Mouse (Mus musculus): ENCODE results near the gene Nfkb1. TPM values are rescaled to one million over a fixed set of nuclear protein-coding genes. Genes with fewer than 3 reads are reported as not detected.

Nfkb1 gene
- polyA plus RNA-seq, 1 experiment from 2014 or later = 35.9 TPM

DNA sequence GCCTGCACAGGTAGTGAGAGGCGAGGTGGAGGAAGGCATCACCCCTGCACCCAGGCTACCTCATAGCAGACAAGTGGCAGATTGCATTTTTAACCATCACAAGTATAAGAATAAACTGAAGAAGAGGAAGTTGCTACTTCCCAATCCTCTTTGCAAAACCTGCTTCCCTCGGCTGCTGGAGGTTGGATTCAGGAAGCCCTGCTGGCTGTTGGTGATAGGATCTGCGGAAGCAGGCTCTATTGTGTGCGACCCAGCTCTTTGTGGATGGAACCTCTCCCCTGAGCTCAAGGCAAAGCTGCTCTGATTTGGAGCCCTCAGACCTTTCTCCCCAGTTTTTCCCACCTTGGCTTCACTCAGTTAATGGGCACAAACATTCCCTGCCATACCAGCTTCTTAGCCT is 94.3 kb downstream of the Nfkb1 start:
- no peak overlapping the region for H3K9ac ChIP-seq (replicated peaks; ENCODE audit: low read depth)
- H3K4me3 ChIP-seq (ENCODE audit: low read depth, low read length) = no peak overlapping the region
- H3K4me2 ChIP-seq (replicated peaks; ENCODE audit: low read depth, low read length) = no peak overlapping the region
- no peaks in the 10 kb centered on the region for H3K27me3 ChIP-seq (replicated peaks; ENCODE audit: insufficient read depth, low read length)
- H3K4me1 ChIP-seq (ENCODE audit: insufficient read depth, low read depth, low read length) = 0 out of 2 replicates have a peak, but pooled peaks cover 3% of the 10 kb centered on the region
- TF ChIP-seq EP300 (IDR thresholded peaks at IDR 0.05) (peak; percentile 62), CTCF (IDR thresholded peaks at IDR 0.05) (0 out of 2 replicates have a peak, but pooled peaks have one; percentile 4)
- peaks cover 34% of the 10 kb centered on the region; the same call in 1 of the 2 replicates for H3K36me3 ChIP-seq (ENCODE audit: insufficient read depth, low read length)
- peak overlapping the region; percentile 47 for H3K27ac ChIP-seq (ENCODE audit: low read length)
- WGBS = 51% methylated on average over 4 of the region's 4 CpGs
- DNase-seq (ENCODE audit: low spot score) = peak; percentile 42
- ATAC-seq = peak; percentile 57; the same call in 1 of the 2 replicates
- H3K9me3 ChIP-seq (ENCODE audit: low read length) = no peaks in the 10 kb centered on the region

- H3K9me3 ChIP-seq (ENCODE audit: low read length) = no peaks in the 10 kb centered on the region
- DNase-seq (ENCODE audit: low spot score) (peak; percentile 76), ATAC-seq (peak; percentile 65)
- peaks cover 45% of the 10 kb centered on the region for H3K36me3 ChIP-seq (ENCODE audit: insufficient read depth, low read length)
- 48% methylated on average over 21 of the region's 21 CpGs for WGBS
- 0 out of 2 replicates have a peak overlapping the region, but pooled peaks have one; percentile 23 for H3K27ac ChIP-seq (ENCODE audit: low read length)
- H3K4me2 ChIP-seq (replicated peaks; ENCODE audit: low read depth, low read length) = 0 out of 2 replicates have a peak overlapping the region, but pooled peaks have one; percentile 5
- H3K4me1 ChIP-seq (ENCODE audit: insufficient read depth, low read depth, low read length) = 0 out of 2 replicates have a peak, but pooled peaks cover 3% of the 10 kb centered on the region
- H3K27me3 ChIP-seq (replicated peaks; ENCODE audit: insufficient read depth, low read length) = no peaks in the 10 kb centered on the region
- H3K9ac ChIP-seq (replicated peaks; ENCODE audit: low read depth) = no peak overlapping the region
- peak; percentile 33 for TF ChIP-seq CTCF (IDR thresholded peaks at IDR 0.05)
- TF ChIP-seq EP300 (IDR thresholded peaks at IDR 0.05) = no peak
- H3K4me3 ChIP-seq (ENCODE audit: low read depth, low read length) = no peak overlapping the region
These were observed 97.0 kb downstream of the Nfkb1 start for GRCm38 (mm10) chr3:135594238-135594917.

GRCm38 (mm10) chr3:135592011-135592410 is 99.3 kb downstream of the Nfkb1 start:
- Histone ChIP-seq H3K9ac (replicated peaks; ENCODE audit: low read depth) (no peak overlapping the region), H3K27me3 (replicated peaks; ENCODE audit: insufficient read depth, low read length) (no peaks in the 10 kb centered on the region), H3K27ac (ENCODE audit: low read length) (no peak overlapping the region), H3K4me3 (ENCODE audit: low read depth, low read length) (no peak overlapping the region), H3K9me3 (ENCODE audit: low read length) (no peaks in the 10 kb centered on the region), H3K36me3 (ENCODE audit: insufficient read depth, low read length) (peaks cover 50% of the 10 kb centered on the region), H3K4me1 (ENCODE audit: insufficient read depth, low read depth, low read length) (0 out of 2 replicates have a peak, but pooled peaks cover 3% of the 10 kb centered on the region), H3K4me2 (replicated peaks; ENCODE audit: low read depth, low read length) (no peak overlapping the region)
- WGBS = 62% methylated on average over 4 of the region's 4 CpGs
- DNase-seq (ENCODE audit: low spot score) (no peak), ATAC-seq (peak; percentile 29; the same call in 1 of the 2 replicates)
- TF ChIP-seq CTCF (IDR thresholded peaks at IDR 0.05) (no peak), EP300 (IDR thresholded peaks at IDR 0.05) (no peak)

DNA sequence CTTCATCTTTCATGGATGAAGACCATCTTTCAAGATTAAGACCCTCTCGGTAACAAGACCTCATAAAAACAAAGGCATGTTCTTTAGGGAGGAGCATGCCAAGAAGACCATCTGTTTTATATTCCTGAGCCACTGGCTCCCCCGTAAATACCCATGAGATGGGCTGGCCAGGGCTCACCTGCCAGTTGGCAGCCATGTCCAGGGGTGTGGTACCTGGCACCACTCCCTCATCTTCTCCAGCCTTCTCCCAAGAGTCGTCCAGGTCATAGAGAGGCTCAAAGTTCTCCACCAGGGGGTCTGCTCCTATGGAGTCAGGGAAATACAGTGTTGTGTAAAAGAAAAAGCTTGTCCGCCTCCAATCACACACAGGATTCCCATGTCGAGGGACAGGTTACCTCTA is 100.0 kb downstream of the Nfkb1 start:
- Histone ChIP-seq H3K4me1 (ENCODE audit: insufficient read depth, low read depth, low read length) (0 out of 2 replicates have a peak, but pooled peaks cover 3% of the 10 kb centered on the region), H3K27me3 (replicated peaks; ENCODE audit: insufficient read depth, low read length) (no peaks in the 10 kb centered on the region), H3K9me3 (ENCODE audit: low read length) (no peaks in the 10 kb centered on the region), H3K9ac (replicated peaks; ENCODE audit: low read depth) (no peak overlapping the region), H3K4me2 (replicated peaks; ENCODE audit: low read depth, low read length) (no peak overlapping the region), H3K4me3 (ENCODE audit: low read depth, low read length) (no peak overlapping the region), H3K36me3 (ENCODE audit: insufficient read depth, low read length) (peaks cover 50% of the 10 kb centered on the region), H3K27ac (ENCODE audit: low read length) (no peak overlapping the region)
- ATAC-seq = no peak
- no peak for DNase-seq (ENCODE audit: low spot score)
- TF ChIP-seq CTCF (IDR thresholded peaks at IDR 0.05) (peak; percentile 9; the same call in 1 of the 2 replicates), EP300 (IDR thresholded peaks at IDR 0.05) (no peak)
- WGBS = 75% methylated on average over 5 of the region's 5 CpGs

DNA sequence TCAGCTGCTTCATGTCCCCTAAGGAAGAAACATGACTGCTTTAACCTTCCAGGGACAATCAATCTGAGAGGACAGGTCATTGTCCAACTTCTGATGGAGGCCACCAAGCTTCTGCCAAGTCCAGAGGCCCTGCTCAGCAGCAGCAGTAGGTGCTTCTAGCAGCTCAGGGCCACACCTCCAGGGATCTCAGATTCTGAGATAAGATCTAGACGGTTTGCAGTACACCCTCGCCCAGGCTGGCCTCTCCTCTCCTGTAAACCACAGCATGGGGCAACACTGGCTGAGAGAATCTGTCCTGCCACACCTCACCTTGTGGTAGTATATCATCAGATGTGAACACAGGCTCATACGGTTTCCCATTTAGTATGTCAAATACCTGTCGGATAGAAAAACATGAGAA is 100.9 kb downstream of the Nfkb1 start:
- Histone ChIP-seq H3K27me3 (replicated peaks; ENCODE audit: insufficient read depth, low read length) (no peaks in the 10 kb centered on the region), H3K4me1 (ENCODE audit: insufficient read depth, low read depth, low read length) (0 out of 2 replicates have a peak, but pooled peaks cover 3% of the 10 kb centered on the region), H3K36me3 (ENCODE audit: insufficient read depth, low read length) (peaks cover 49% of the 10 kb centered on the region), H3K27ac (ENCODE audit: low read length) (no peak overlapping the region), H3K4me2 (replicated peaks; ENCODE audit: low read depth, low read length) (no peak overlapping the region), H3K9ac (replicated peaks; ENCODE audit: low read depth) (no peak overlapping the region), H3K9me3 (ENCODE audit: low read length) (no peaks in the 10 kb centered on the region), H3K4me3 (ENCODE audit: low read depth, low read length) (no peak overlapping the region)
- 63% methylated on average over 4 of the region's 4 CpGs for WGBS
- DNase-seq (ENCODE audit: low spot score) (no peak), ATAC-seq (no peak)
- TF ChIP-seq CTCF (IDR thresholded peaks at IDR 0.05) (no peak), EP300 (IDR thresholded peaks at IDR 0.05) (no peak)

- Histone ChIP-seq H3K27ac (ENCODE audit: low read length) (no peak overlapping the region), H3K27me3 (replicated peaks; ENCODE audit: insufficient read depth, low read length) (no peaks in the 10 kb centered on the region), H3K4me3 (ENCODE audit: low read depth, low read length) (no peak overlapping the region), H3K9ac (replicated peaks; ENCODE audit: low read depth) (no peak overlapping the region), H3K36me3 (ENCODE audit: insufficient read depth, low read length) (peaks cover 32% of the 10 kb centered on the region), H3K4me1 (ENCODE audit: insufficient read depth, low read depth, low read length) (no peaks in the 10 kb centered on the region), H3K4me2 (replicated peaks; ENCODE audit: low read depth, low read length) (no peak overlapping the region), H3K9me3 (ENCODE audit: low read length) (no peaks in the 10 kb centered on the region)
- TF ChIP-seq EP300 (IDR thresholded peaks at IDR 0.05) (no peak), CTCF (IDR thresholded peaks at IDR 0.05) (no peak)
- DNase-seq (ENCODE audit: low spot score) (peak; percentile 61), ATAC-seq (peak; percentile 42; the same call in 1 of the 2 replicates)
- 71% methylated on average over 4 of the region's 4 CpGs for WGBS
These were observed 104.9 kb downstream of the Nfkb1 start for GRCm38 (mm10) chr3:135586471-135586880.
